Mouse (Mus musculus): ENCODE results near the gene Mrps21. TPM values are rescaled to one million over a fixed set of nuclear protein-coding genes. Genes with fewer than 3 reads are reported as not detected.
"Not testable (repeated sequence)": the region's sequence is repeated elsewhere in the genome, so short reads cannot be mapped to it uniquely, and the experiment has no call there.

Gene Mrps21
- 297 and 310 TPM in 2 replicates for polyA plus RNA-seq (2015; fragmentation: Nextera tagmentation; extraction: Ambion mirVana)

DNA sequence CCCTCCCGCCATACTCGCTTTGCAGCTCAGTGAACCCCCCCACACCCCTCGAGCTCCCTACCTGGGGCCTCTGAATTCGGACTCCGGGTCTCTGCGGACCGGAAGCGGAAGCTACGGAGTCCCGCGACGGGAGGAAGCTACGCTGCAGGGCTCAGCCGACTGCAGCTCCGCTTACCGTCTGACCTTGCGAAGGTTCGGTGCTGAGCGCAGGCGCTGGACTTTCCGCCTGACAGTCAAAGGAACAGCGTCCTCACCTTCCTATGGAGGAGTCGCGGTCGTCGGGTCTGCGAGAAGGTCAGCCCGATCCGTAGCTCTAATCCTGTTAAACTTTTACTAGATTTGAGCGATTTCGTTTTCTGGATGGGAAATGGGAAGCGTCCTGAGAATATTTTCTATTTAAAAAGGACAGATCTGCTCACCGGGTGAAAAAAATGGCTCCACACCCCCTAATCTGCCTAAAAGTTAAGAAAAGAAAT lies at the start of gene Mrps21:
Gene Mrps21, minus strand, starts transcription at position 128 of the 476 bp plus-strand sequence.
- Histone ChIP-seq H3K27me3 (no peaks in the 10 kb centered on the region), H3K4me2 (replicated peaks) (peak within 1 kb of the TSS; percentile 60), H3K9ac (peak within 1 kb of the TSS; percentile 72), H3K36me3 (peaks cover 15% of the 10 kb centered on the region), H3K9me3 (replicated peaks) (no peaks in the 10 kb centered on the region), H3K4me1 (peaks cover 14% of the 10 kb centered on the region), H3K4me3 (replicated peaks) (peak within 1 kb of the TSS; percentile 68), H3K27ac (replicated peaks) (peak within 1 kb of the TSS; percentile 92)
- 0% methylated on average over 33 of the region's 33 CpGs for WGBS
- peak; percentile 88 for ATAC-seq (ENCODE audit: insufficient number of reproducible peaks, low FRiP score, low TSS enrichment, low read depth)

DNA sequence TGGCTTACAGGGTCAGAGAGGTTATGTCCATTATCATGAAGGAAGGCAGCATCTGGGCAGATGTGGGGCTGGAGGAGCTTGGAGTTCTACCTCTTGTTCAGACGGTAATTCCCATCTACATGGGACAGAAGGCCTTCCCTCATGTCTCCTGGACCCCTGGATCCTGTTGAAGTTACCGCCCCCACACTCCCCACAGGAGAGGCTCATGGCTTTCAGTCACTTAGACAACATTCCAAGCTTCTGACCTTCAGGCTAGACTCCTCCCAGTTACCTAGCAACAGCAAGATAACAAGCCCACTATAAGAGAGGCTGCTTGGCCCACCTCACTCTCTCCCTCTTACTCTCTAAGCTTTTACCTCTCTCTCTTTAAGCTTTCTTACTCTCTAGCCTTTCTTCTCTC lies 49.2 kb upstream of the Mrps21 start:
- H3K27ac ChIP-seq (replicated peaks); H3K27me3 ChIP-seq; H3K4me3 ChIP-seq (replicated peaks); H3K36me3 ChIP-seq; H3K9ac ChIP-seq; H3K4me2 ChIP-seq (replicated peaks); H3K9me3 ChIP-seq (replicated peaks); ATAC-seq (ENCODE audit: insufficient number of reproducible peaks, low FRiP score, low TSS enrichment, low read depth); H3K4me1 ChIP-seq: not testable (repeated sequence)
- 45% methylated on average over 2 of the region's 2 CpGs for WGBS

DNA sequence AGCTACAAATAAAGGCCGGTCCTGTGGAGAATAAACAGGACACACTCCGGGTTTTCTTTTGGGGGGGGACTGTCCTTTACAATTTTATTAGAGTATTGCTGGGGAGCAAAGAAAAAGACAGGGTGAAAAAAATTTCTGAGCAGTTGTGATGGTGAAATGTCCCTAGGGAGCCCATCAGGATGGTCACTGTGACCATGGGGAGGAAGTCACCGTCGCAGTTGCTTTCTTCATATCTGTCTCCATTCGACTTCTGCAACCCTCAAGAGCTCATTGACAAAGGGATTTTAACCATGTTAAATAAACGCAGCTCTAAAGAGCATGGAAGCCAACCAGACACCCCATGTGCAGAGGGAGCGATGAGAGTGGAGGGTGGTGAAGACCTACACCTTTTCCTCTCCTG lies 45.4 kb upstream of the Mrps21 start:
- no peak for ATAC-seq (ENCODE audit: insufficient number of reproducible peaks, low FRiP score, low TSS enrichment, low read depth)
- no peaks in the 10 kb centered on the region for H3K36me3 ChIP-seq
- no peak overlapping the region for H3K4me2 ChIP-seq (replicated peaks)
- H3K9me3 ChIP-seq (replicated peaks) = no peaks in the 10 kb centered on the region
- no peaks in the 10 kb centered on the region for H3K27me3 ChIP-seq
- no peak overlapping the region for H3K27ac ChIP-seq (replicated peaks)
- H3K4me1 ChIP-seq = no peaks in the 10 kb centered on the region
- no peak overlapping the region for H3K9ac ChIP-seq
- H3K4me3 ChIP-seq (replicated peaks) = no peak overlapping the region
- 75% methylated on average over 7 of the region's 7 CpGs for WGBS

DNA sequence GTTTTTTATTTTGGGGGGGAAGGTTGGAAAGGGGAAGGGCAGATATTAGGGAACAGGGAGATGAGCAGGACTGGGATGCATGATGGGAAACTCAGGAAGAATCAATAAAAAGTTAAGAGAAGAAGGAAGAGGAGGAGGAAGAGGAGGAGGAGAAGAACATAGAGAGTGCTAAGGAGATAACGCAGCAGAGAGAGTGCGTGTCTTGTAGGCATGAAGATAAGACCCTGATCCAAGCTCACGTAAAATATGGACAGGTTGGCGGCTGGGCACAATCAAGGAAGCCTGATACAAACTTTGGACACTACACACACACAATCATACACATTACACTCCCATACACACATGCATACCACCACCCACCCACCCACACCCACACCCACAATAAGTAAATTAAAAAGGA lies 43.4 kb upstream of the Mrps21 start:
- H3K27me3 ChIP-seq = no peaks in the 10 kb centered on the region
- no peaks in the 10 kb centered on the region for H3K4me1 ChIP-seq
- H3K4me2 ChIP-seq (replicated peaks) = no peak overlapping the region
- no peak overlapping the region for H3K9ac ChIP-seq
- H3K27ac ChIP-seq (replicated peaks) = no peak overlapping the region
- H3K9me3 ChIP-seq (replicated peaks) = no peaks in the 10 kb centered on the region
- no peak overlapping the region for H3K4me3 ChIP-seq (replicated peaks)
- ATAC-seq (ENCODE audit: insufficient number of reproducible peaks, low FRiP score, low TSS enrichment, low read depth) = no peak
- H3K36me3 ChIP-seq = no peaks in the 10 kb centered on the region
- WGBS = 92% methylated on average over 4 of the region's 4 CpGs

DNA sequence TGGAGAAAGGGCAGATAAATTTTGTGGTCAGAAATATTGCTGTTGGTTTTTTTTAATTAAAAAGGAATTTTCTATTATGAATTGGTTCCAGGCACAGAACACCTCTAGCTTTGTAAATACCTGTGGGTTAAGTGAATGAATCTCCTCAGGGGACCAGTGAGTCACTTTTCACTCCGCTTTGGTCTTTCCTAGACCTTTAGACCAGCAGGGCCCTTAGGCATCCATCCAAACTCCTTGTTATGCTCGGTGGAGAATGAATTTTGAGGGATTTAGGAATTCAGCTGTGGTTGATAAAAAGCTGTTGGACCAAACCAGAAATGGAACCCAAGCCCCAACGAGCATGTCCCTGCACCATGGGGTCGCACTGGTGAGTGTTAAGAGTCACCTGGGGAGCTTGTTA lies 36.3 kb upstream of the Mrps21 start:
- ATAC-seq (ENCODE audit: insufficient number of reproducible peaks, low FRiP score, low TSS enrichment, low read depth) = no peak
- 34% methylated on average over 4 of the region's 4 CpGs for WGBS
- Histone ChIP-seq H3K27me3 (peaks cover 23% of the 10 kb centered on the region; the same call in 1 of the 2 replicates), H3K9ac (no peak overlapping the region), H3K4me2 (replicated peaks) (no peak overlapping the region), H3K4me1 (peaks cover 32% of the 10 kb centered on the region), H3K9me3 (replicated peaks) (no peaks in the 10 kb centered on the region), H3K36me3 (no peaks in the 10 kb centered on the region), H3K27ac (replicated peaks) (no peak overlapping the region), H3K4me3 (replicated peaks) (no peak overlapping the region)

DNA sequence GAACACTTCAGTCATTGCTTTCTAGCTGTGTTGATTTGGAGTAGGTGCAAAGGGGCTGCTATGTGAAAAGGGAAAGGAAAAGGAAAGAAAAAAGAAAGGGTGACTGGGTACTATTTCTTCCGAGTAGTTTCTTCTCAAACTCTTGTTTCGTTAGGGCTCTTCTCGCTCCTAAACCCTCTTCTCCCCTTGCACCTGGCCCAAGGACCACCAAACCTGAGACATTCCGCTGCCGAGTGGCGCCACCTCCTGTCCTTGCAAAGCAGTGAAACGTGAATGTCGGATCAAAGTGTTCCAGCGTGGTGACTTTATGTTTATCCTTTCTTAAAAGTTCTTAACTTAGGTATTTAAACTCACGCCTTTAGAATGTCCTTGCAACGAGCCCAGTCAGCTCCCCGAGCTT lies 35.5 kb upstream of the Mrps21 start:
- Histone ChIP-seq H3K4me3 (replicated peaks) (peak overlapping the region; percentile 27), H3K4me2 (replicated peaks) (peak overlapping the region; percentile 73), H3K4me1 (peaks cover 36% of the 10 kb centered on the region), H3K27ac (replicated peaks) (no peak overlapping the region), H3K36me3 (no peaks in the 10 kb centered on the region), H3K27me3 (peaks cover 23% of the 10 kb centered on the region; the same call in 1 of the 2 replicates), H3K9ac (no peak overlapping the region), H3K9me3 (replicated peaks) (no peaks in the 10 kb centered on the region)
- WGBS = under 1% methylated on average over 12 of the region's 12 CpGs
- ATAC-seq (ENCODE audit: insufficient number of reproducible peaks, low FRiP score, low TSS enrichment, low read depth) = no peak

DNA sequence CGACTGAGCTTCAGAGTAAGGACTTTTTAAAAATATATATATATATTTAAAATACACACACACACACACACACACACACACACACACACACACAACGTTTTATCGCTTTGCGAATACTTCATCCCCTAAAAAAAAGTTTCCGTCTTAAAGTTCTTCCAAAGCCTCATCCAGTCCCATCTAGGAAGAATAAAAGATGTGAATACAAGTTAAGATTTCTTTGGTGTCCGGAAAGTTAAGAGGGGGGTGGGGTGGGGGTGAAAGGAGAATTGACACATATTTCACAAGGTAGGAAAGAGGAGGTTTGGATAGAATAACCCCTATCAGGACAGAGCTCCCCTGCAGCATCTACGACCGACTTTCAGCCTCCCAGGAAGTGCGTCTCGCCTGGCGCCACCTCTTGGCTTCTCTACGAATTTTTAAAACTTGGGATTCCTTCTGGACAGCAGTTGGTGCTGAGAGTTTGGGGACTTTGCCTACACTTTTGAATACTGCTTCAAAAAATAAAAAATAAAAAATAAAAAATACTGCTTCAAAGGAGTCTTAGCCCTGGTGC lies 34.7 kb upstream of the Mrps21 start:
- Histone ChIP-seq H3K9ac (no peak overlapping the region), H3K27me3 (peaks cover 23% of the 10 kb centered on the region; the same call in 1 of the 2 replicates), H3K9me3 (replicated peaks) (no peaks in the 10 kb centered on the region), H3K4me2 (replicated peaks) (peak overlapping the region; percentile 73), H3K27ac (replicated peaks) (no peak overlapping the region), H3K36me3 (no peaks in the 10 kb centered on the region), H3K4me1 (peaks cover 40% of the 10 kb centered on the region), H3K4me3 (replicated peaks) (peak overlapping the region; percentile 27)
- WGBS = under 1% methylated on average over 12 of the region's 12 CpGs
- no peak for ATAC-seq (ENCODE audit: insufficient number of reproducible peaks, low FRiP score, low TSS enrichment, low read depth)

DNA sequence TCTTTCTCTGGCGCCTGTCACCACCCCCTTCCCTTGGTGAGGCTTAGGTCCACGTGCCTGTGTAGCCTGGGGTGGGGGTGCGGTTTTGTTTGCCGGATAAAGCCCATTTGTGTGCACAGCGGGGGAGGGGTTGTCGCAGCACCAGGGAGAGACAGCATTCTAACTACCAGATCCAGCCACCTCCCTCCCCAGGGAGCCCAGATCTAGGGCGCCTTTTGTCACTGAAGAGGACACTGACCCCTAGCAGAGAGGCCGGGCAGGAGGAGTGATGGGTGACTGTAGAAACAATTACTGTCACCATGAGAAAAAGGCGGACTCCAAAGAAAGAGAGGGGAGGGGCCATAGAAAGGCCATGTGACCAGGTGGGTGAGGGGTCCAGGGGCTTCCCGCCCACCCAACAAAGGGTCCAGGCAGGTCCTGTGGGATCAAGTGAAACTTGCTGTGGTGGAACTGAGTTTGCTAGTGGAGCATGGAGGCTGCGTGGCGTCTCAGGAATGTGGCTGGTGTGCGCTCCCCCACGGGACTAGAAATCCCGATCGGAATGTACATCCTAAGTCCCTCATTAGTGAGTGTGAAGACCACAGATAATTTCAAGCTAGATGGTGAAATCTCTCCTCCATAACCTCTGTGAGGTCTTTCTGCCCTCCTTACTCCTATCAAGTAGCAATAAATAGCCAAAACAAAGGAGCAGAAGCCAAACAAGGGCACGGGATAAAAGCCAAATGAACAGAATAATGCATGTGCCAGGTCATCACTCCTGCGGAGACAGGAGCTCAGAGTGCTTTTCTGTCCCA lies 34.0 kb upstream of the Mrps21 start:
- H3K27me3 ChIP-seq = peaks cover 23% of the 10 kb centered on the region; the same call in 1 of the 2 replicates
- no peaks in the 10 kb centered on the region for H3K9me3 ChIP-seq (replicated peaks)
- peak overlapping the region; percentile 21; the same call in 1 of the 2 replicates for H3K9ac ChIP-seq
- H3K27ac ChIP-seq (replicated peaks) = no peak overlapping the region
- peak overlapping the region; percentile 36 for H3K4me3 ChIP-seq (replicated peaks)
- WGBS = under 1% methylated on average over 18 of the region's 18 CpGs
- no peak for ATAC-seq (ENCODE audit: insufficient number of reproducible peaks, low FRiP score, low TSS enrichment, low read depth)
- no peaks in the 10 kb centered on the region for H3K36me3 ChIP-seq
- peaks cover 40% of the 10 kb centered on the region for H3K4me1 ChIP-seq
- H3K4me2 ChIP-seq (replicated peaks) = peak overlapping the region; percentile 73

DNA sequence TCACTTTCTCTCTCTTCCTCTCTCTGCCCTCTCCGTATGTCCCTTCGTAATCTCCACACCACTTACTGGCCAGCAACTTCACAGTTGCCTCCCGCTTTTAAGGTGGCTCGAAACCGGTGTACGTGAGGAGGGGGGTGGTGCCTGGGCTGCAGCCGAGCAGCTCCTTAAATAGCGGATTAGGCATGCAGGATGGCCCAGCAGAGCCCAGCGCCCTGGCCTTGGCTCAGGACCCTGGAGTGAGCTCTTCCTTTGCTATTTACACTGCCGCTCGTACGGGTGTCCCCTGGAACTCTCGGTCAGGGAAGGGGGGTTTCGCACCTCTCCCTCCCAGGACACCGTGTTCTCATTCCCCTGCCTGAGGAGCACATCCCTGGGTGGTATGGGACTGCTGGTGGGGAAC lies 33.2 kb upstream of the Mrps21 start, which contains the start of gene Car14:
Gene Car14, minus strand, starts transcription at position 124 of the 400 bp plus-strand sequence.
- Histone ChIP-seq H3K36me3 (no peaks in the 10 kb centered on the region), H3K9ac (peak within 1 kb of the TSS; percentile 21; the same call in 1 of the 2 replicates), H3K4me1 (peaks cover 40% of the 10 kb centered on the region), H3K4me2 (replicated peaks) (peak within 1 kb of the TSS; percentile 73), H3K27me3 (peaks cover 23% of the 10 kb centered on the region; the same call in 1 of the 2 replicates), H3K27ac (replicated peaks) (no peak within 1 kb of the TSS), H3K4me3 (replicated peaks) (peak within 1 kb of the TSS; percentile 36), H3K9me3 (replicated peaks) (no peaks in the 10 kb centered on the region)
- WGBS = under 1% methylated on average over 15 of the region's 15 CpGs
- ATAC-seq (ENCODE audit: insufficient number of reproducible peaks, low FRiP score, low TSS enrichment, low read depth) = peak; percentile 26; the same call in 1 of the 2 replicates

DNA sequence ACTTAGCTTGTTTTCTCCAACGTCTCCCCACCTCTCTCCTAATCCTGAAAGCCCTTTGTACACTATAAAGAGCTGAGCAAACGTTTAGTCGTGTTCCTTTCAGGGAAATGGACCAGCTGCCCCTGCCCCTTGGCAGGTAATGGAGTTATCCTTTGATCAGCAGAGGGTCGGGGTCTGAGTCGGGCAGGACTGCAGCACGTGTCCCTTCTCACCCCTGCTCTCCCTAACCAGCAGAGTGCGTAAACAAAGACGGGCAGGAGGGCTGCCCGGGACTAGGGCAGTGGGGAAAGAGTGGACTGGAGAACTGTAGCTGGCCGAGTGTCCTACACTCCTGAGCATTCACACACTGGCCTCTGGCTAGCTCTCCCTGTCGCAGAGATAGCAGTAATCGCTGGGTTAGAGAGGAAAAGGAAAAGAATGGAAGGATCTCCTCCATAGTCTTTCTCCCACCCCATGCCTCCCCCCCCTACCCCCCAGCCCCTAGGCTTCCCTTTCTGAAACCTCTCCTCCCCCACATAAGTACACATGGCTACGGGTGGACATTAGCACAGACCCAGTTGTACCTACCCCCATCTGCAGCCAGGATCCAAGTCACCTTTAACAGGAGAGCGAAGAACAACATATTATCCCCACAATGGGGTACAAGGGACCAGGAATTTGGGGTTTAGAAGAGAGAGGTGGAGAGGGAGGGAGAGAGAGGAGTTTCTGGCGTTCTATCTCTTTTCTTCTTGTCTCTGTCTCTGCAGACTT lies 32.6 kb upstream of the Mrps21 start:
- H3K4me2 ChIP-seq (replicated peaks) = peak overlapping the region; percentile 73
- H3K36me3 ChIP-seq = no peaks in the 10 kb centered on the region
- peaks cover 23% of the 10 kb centered on the region; the same call in 1 of the 2 replicates for H3K27me3 ChIP-seq
- H3K4me3 ChIP-seq (replicated peaks) = peak overlapping the region; percentile 36
- no peak overlapping the region for H3K27ac ChIP-seq (replicated peaks)
- H3K9me3 ChIP-seq (replicated peaks) = no peaks in the 10 kb centered on the region
- WGBS = 4% methylated on average over 15 of the region's 15 CpGs
- peaks cover 40% of the 10 kb centered on the region for H3K4me1 ChIP-seq
- no peak for ATAC-seq (ENCODE audit: insufficient number of reproducible peaks, low FRiP score, low TSS enrichment, low read depth)
- no peak overlapping the region for H3K9ac ChIP-seq

DNA sequence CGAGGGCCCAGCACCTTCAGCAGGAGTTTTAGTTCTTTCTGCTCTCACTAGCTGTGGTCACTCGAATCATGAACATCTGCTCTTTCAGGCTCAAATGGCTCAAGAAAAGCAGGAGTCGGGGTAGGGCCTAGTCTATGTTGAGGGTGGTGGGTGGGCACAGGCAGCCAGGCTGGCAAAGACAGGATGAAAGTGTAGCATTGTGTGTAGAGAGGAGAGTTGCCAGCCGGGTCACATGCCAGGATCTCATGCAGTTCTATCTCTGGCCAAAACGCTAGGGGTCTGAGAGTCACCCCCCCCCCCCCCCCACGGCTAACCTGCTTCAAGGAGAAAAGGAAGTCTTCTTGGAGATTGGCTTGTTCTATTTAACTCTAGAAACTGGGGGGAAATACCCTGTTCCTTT lies 31.3 kb upstream of the Mrps21 start:
- Histone ChIP-seq H3K4me3 (replicated peaks) (no peak overlapping the region), H3K27me3 (peaks cover 23% of the 10 kb centered on the region; the same call in 1 of the 2 replicates), H3K36me3 (no peaks in the 10 kb centered on the region; the same call in 1 of the 2 replicates), H3K9me3 (replicated peaks) (no peaks in the 10 kb centered on the region), H3K4me1 (peaks cover 40% of the 10 kb centered on the region), H3K4me2 (replicated peaks) (no peak overlapping the region), H3K27ac (replicated peaks) (no peak overlapping the region), H3K9ac (no peak overlapping the region)
- 31% methylated on average over 6 of the region's 6 CpGs for WGBS
- no peak for ATAC-seq (ENCODE audit: insufficient number of reproducible peaks, low FRiP score, low TSS enrichment, low read depth)

All from embryonic facial prominence, embryonic 15.5 days (tissue).